Mouse (Mus musculus) heart, embryonic 10.5 days (tissue): ENCODE measurements around the gene BC055324. TPM values are rescaled to one million over a fixed set of nuclear protein-coding genes. Genes with fewer than 3 reads are reported as not detected.

ENCODE experiments used
- DNase-seq: peaks from one replicate; pipeline ENCODE4 v3.0.0-alpha.2; 2017; ENCODE audit warnings: low spot score
- H3K27ac ChIP-seq: fragments of 300-500 bp; sonication (generic); 2 replicates; pipeline ENCODE4 v1.5.1; 2016; ENCODE audit warnings: mild to moderate bottlenecking
- H3K27me3 ChIP-seq: fragments of 300-500 bp; sonication (generic); 2 replicates; pipeline ENCODE4 v1.6.1; 2016; ENCODE audit warnings: mild to moderate bottlenecking; ENCODE audit not compliant: poor library complexity, insufficient read depth, severe bottlenecking
- H3K36me3 ChIP-seq: fragments of 300-500 bp; sonication (generic); 2 replicates; pipeline ENCODE4 v1.6.1; 2016; ENCODE audit warnings: mild to moderate bottlenecking, moderate library complexity
- H3K4me1 ChIP-seq: fragments of 300-500 bp; sonication (generic); 2 replicates; pipeline ENCODE4 v1.6.1; 2016; ENCODE audit warnings: mild to moderate bottlenecking
- H3K4me3 ChIP-seq: fragments of 300-500 bp; sonication (generic); 2 replicates; pipeline ENCODE4 v1.5.1; 2016; ENCODE audit warnings: mild to moderate bottlenecking, moderate library complexity
- H3K9me3 ChIP-seq: fragments of 300-500 bp; sonication (generic); 2 replicates; pipeline ENCODE4 v1.6.1; 2016; ENCODE audit warnings: mild to moderate bottlenecking, moderate library complexity
- WGBS: fragments of 180-500 bp; shearing (Covaris S2); methylation state at CpG from one replicate; pipeline ENCODE4 v1.1.7; 2016; 5-methylcytosine and 5-hydroxymethylcytosine counted together
- polyA plus RNA-seq: library from polyadenylated mRNA; unstranded; fragments of >200 nt; fragmentation: Nextera tagmentation; extraction: Ambion mirVana; gene quantifications from 2 replicates; pipeline ENCODE4 v1.2.1, GENCODE M21; 2016

Gene BC055324
- polyA plus RNA-seq, 1 experiment from 2014 or later: 28.2 TPM

- Histone ChIP-seq H3K27ac (no peak overlapping the region), H3K27me3 (no peaks in the 10 kb centered on the region), H3K36me3 (no peaks in the 10 kb centered on the region), H3K9me3 (no peaks in the 10 kb centered on the region), H3K4me1 (no peaks in the 10 kb centered on the region), H3K4me3 (no peak overlapping the region)
- 84% methylated on average over 2 of the region's 2 CpGs for WGBS
- no peak for DNase-seq
These were observed 95.0 kb downstream of the BC055324 start for GRCm38 (mm10) chr1:163899575-163899974.

GRCm38 (mm10) chr1:163898291-163898764 is 96.3 kb downstream of the BC055324 start:
- Histone ChIP-seq H3K36me3 (no peaks in the 10 kb centered on the region), H3K4me3 (no peak overlapping the region), H3K4me1 (no peaks in the 10 kb centered on the region), H3K9me3 (no peaks in the 10 kb centered on the region), H3K27me3 (no peaks in the 10 kb centered on the region), H3K27ac (no peak overlapping the region)
- 65% methylated on average over 5 of the region's 5 CpGs for WGBS
- no peak for DNase-seq

Other genes starting within 250 kb of the BC055324 start
- 20.2 and 20.3 TPM in 2 replicates for gene Kifap3, start 215.2 kb downstream of the BC055324 start, polyA plus RNA-seq
- 11.4 and 16.4 TPM in 2 replicates for gene Scyl3, start 65.7 kb downstream of the BC055324 start, polyA plus RNA-seq
- gene Mettl18, start 93 bp upstream of the BC055324 start, polyA plus RNA-seq: 8.3 and 8.9 TPM in 2 replicates
- gene Sele, start 53.4 kb upstream of the BC055324 start, polyA plus RNA-seq: 0.12 TPM in 1 of 2 replicates, not detected in the other
- not detected in 2 replicates for gene Sell, start 67.2 kb upstream of the BC055324 start, polyA plus RNA-seq
- 0.06 and 0.13 TPM in 2 replicates for gene Selp, start 120.5 kb upstream of the BC055324 start, polyA plus RNA-seq
- gene F5, start 157.0 kb upstream of the BC055324 start, polyA plus RNA-seq: 0.54 and 0.95 TPM in 2 replicates